Mouse (Mus musculus) gastrocnemius, adult 8-10 months (tissue): ENCODE results near the gene Prph. TPM values are rescaled to one million over a fixed set of nuclear protein-coding genes. Genes with fewer than 3 reads are reported as not detected.
"Not testable (repeated sequence)": the region's sequence is repeated elsewhere in the genome, so short reads cannot be mapped to it uniquely, and the experiment has no call there.

Experiments used
- DNase-seq, 2 experiments: peaks; one replicate each; pipeline ENCODE4 v3.0.0; 2022; ENCODE audit warnings: low spot score in 2 of 2
- total RNA-seq, 4 experiments: library from RNA; stranded (reverse); gene quantifications; 2 replicates each; pipeline ENCODE4 v1.2.4; 2022

Prph gene
- total RNA-seq, 4 experiments from 2014 or later, result 0.31 to 0.58 (median 0.35) TPM; not detected in 1

- peak; percentile 93 to 94 for DNase-seq
Observed at GRCm38 (mm10) chr15:99074600-99075333, 19.8 kb downstream of the Prph start.

DNA sequence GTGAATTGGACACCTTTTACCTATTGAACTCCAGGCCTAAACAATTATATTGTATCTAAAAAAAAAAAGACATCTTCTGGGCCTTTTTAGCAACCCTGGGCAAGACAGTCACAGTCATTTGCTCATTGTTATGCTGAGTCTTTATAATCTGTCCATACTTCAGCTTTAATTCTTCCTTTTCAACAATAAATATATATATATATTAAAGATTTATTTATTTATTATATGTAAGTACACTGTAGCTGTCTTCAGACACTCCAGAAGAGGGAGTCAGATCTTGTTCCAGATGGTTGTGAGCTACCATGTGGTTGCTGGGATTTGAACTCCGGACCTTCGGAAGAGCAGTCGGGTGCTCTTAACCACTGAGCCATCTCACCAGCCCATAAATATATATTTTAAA lies 21.0 kb downstream of the Prph start:
- DNase-seq, result not testable (repeated sequence)

- no peak for DNase-seq
Observed at GRCm38 (mm10) chr15:99078181-99078910, 23.4 kb downstream of the Prph start.

- no peak for DNase-seq
Observed at GRCm38 (mm10) chr15:99079804-99080203, 24.8 kb downstream of the Prph start.

GRCm38 (mm10) chr15:99082322-99082721 lies 27.3 kb downstream of the Prph start:
- no peak for DNase-seq

DNA sequence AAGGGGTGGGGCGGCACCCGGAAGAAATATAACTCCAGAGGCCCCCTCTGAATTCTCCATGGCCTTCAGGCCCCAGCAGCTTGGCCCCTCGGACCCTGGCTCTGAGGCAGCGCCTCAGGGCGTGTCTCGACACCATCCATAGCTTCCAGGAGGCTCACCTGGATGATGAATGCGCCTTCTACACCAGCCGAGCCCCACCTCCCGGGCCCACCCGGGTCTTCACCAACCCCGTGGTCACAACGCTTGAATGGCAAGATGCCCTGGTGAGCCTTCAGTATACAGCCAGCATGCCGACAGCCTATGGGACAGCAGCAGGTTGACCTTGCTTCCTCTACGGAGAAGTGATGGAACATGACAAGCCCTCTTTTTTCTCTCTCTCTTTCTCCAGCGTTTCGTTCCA lies 27.9 kb downstream of the Prph start:
- no peak for DNase-seq

- no peak for DNase-seq
Observed at GRCm38 (mm10) chr15:99083258-99083657, 28.3 kb downstream of the Prph start.

- DNase-seq, result no peak
Observed at GRCm38 (mm10) chr15:99083867-99084557, 29.0 kb downstream of the Prph start.

GRCm38 (mm10) chr15:99084618-99085017 lies 29.6 kb downstream of the Prph start:
- no peak for DNase-seq

GRCm38 (mm10) chr15:99085997-99086396 lies 31.0 kb downstream of the Prph start:
- DNase-seq, result no peak

DNA sequence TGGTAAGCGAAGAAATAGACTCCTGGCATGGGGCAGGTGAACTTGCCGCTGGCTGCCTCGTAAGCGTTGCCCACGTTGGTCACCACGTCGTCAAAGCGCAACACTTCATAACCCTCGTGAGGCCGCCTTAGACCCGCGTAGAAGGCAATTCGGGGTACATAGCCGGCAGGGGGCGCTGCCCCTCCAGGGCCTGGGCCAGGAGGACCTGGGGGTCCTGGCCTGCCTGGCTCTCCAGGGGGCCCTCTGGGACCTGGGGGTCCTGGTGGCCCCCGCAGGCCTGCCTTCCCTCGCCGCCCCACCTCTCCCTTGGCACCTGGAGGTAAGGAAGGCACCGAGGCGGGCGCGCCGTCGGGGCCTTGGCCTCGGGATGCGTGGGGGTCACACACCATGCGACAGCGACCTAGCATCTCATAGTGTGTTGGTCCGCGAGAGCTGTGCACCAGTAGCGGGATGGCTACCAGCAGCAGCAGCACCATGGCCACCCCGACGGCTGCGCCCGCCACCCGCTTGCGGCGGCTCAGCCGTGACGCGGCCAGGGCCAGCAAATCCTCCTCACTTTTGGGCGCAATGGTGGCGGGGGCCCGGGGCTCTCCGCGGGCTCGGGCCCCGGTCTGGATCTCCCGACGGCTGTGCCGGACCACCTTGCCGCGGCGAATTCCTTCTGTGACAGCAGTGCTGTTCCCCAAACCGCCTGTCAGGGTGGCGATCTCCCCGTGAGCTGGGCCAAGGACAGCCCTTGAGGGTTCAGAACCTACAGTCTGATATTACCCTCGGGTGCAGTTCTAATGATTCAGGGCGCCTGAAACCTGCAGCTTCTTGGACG lies 32.5 kb downstream of the Prph start, which contains the start of gene C1ql4:
C1ql4 (minus strand) TSS at position 565 of the 823 bp plus-strand sequence.
- no peak for DNase-seq

DNA sequence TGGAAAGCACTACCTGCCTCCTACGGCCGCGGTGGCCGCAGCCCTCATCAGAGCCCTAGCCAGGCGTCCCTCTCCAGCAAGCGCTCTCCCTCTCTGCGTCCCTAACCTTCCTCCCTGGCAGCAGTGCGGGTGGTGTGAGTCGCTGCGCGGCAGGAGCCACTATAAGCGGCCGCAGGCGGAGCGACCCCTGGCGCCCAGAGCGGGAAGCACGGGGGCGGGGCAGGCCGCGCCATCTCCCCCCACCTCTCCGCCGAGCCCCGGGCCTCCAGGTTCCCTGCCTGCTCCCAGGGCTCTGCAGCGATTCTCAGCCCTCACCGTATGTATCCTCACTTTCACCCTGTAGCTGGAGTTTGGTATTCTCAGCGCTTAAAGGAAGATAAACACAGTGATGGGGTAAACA lies 33.3 kb downstream of the Prph start:
- DNase-seq, result peak; percentile 42 to 55

- no peak for DNase-seq
Observed at GRCm38 (mm10) chr15:99089069-99089468, 34.1 kb downstream of the Prph start.

GRCm38 (mm10) chr15:99092870-99093269 lies 37.9 kb downstream of the Prph start, which contains the start of gene Dnajc22:
Gene Dnajc22 (plus strand): TSS chr15:99093170.
- no peak for DNase-seq

DNA sequence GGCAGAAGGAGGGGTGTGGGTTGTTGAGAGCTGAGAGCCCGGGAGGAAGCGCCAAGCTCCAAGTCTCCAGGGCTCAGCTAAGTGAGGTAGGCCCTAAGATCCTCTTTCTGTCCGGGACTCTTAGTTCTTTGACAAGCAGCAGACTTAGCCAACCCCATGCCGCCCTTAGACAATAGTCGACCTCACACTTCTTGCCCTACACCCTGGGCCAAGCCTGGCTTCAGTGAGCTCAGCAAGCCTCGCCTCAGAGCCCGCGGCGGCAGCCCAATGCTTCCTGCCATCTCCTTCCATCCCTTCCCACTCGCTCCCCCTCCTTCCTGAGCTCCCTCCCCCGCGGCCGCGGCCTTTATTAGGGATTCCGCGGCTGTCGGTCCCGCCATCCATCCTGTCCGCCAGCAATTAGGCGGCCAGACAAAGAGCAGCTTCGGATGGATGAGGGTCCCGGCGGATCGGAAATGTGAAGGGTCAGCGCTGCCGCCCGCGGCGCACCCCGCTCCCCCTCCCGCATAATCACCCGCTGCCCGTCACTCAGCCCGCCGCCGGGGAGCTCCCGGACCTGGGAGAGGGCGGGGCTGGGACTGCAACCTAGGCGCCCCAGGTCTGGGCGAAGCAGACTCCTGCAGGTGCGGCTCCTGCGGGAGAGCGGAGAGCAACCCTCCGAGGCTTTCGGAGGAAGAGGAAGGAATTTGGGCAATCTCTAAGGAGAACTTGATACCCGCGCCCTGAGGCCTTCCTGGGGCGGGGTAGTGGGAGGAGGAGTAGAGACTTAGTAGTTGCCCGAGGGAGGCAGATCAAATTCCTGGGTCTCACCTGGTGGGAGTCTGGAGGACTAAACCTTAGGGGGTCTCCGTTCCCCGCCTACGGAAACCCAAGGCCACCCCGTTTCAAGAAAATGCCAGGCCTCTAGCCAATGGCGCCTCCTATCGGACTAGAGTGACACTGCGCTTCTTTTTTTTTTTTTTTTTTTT lies 38.6 kb downstream of the Prph start:
- DNase-seq, result no peak

GRCm38 (mm10) chr15:99094631-99095270 lies 39.8 kb downstream of the Prph start:
- DNase-seq, result no peak

GRCm38 (mm10) chr15:99095356-99095755 lies 40.4 kb downstream of the Prph start:
- no peak for DNase-seq

DNA sequence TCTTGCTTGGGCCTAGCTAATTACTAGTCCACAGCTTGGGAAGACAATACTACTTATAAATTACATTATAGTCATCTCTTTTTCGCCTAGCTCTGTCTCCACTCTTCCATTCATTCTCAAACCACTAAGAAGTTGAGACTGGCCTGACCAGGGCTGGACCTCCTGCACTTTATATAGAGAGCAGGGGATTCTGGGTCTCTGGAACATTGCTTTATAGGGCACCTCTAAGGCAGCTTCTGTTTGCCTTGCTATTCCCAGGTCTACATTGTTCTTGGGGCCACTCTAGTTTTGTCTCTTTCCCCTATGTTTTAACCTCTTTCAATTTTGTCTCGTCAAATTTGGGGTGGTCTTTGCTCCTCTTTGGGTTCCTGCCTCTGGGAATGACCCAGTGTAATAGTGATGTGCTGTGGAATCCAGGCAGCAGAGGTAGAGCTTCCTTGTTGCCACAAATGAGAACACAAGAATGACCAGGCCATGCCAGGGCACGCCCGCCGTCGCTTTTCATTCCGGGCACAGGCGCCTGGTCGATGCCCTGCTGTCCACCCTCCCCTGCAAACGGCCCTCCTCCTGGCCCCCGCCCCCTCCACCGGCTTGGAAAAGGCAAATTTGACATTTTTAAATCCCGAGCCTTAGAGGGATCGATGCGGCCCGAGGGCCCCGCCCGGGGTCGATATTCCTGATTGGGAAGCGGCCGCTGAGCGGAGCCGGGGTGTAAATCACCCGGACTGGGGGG lies 41.3 kb downstream of the Prph start:
- no peak for DNase-seq
